Mouse (Mus musculus): ENCODE data around the gene Ntf5. TPM values are rescaled to one million over a fixed set of nuclear protein-coding genes. Genes with fewer than 3 reads are reported as not detected.
A peak's percentile ranks its signal among the peaks of the same experiment; 100 is the strongest.

Gene Ntf5
- polyA plus RNA-seq, 1 experiment from 2014 or later = not detected

DNA sequence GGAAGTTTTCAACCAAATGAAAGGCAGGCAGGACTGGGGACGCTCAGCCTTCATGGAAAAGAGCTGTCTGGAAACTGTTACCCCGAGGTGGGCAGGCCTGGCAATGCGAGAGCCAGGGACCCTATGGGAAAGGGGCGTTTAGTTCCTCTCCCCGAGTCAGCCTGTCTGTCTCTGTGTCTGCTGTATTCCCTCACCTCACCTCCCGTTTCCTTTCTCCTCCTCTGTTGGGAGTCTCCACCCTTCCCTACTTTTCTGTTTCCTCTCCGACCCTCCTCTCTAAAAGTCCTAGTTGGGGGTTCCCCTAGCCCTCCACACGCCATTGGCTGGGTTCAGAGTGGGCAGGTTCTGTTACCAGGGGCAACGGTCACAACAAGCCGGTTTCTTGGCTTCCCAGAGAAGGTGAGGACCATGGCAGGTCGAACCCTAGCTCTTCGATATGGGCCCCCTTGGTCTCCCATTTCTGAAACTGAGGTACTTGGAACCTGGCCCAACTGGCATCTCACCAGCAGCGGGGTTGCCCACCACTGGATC lies 4.5 kb downstream of the Ntf5 start:
- Histone ChIP-seq H3K4me2 (no peak overlapping the region), H3K4me3 (replicated peaks) (no peak overlapping the region), H3K27me3 (replicated peaks) (peaks cover 89% of the 10 kb centered on the region), H3K36me3 (peaks cover 25% of the 10 kb centered on the region), H3K27ac (replicated peaks) (no peak overlapping the region), H3K9ac (replicated peaks) (no peak overlapping the region), H3K9me3 (replicated peaks) (no peaks in the 10 kb centered on the region), H3K4me1 (peaks cover 20% of the 10 kb centered on the region)
- no peak for ATAC-seq (ENCODE audit: low FRiP score)
- 13% methylated on average over 13 of the region's 13 CpGs for WGBS

DNA sequence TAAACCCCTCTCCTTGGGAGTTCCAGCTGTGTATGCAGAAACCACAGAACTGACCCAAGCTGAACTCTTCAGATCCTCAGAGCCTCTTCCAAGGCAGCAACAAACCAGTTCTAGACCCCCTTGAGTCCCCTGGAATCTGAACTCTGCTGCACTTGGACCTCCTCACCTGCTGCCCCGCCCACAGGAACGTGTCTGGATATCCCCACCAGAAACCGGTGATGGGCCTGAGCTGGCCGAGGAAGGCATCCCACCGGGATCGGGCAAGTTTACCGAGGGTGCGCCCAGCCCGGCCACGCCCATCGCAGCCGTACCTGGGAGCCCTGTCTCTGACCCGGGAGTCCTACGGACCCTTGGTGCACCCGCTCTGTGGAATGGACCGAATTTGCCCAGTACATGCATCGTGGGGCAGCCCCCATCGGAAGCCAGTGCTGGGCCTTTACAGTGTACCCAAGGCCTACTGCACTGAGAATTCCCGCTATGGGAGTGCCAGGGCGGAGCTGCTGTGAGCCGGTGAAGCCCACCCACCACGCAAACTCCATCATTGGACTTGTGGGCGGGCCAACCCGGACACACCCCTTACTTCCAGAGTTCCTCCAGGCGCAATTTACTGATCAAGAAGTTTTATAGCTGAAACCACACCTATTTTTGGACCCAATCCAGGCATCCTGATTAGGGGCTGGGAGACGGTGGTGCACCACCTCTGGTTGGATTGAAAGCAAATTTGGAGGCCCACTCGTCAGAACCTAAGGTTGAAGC lies 6.5 kb downstream of the Ntf5 start:
- WGBS = 11% methylated on average over 27 of the region's 27 CpGs
- Histone ChIP-seq H3K27me3 (replicated peaks) (peaks cover 69% of the 10 kb centered on the region), H3K9ac (replicated peaks) (no peak overlapping the region), H3K27ac (replicated peaks) (no peak overlapping the region), H3K36me3 (peaks cover 45% of the 10 kb centered on the region), H3K4me2 (no peak overlapping the region), H3K9me3 (replicated peaks) (no peaks in the 10 kb centered on the region), H3K4me3 (replicated peaks) (no peak overlapping the region), H3K4me1 (peaks cover 6% of the 10 kb centered on the region)
- no peak for ATAC-seq (ENCODE audit: low FRiP score)

DNA sequence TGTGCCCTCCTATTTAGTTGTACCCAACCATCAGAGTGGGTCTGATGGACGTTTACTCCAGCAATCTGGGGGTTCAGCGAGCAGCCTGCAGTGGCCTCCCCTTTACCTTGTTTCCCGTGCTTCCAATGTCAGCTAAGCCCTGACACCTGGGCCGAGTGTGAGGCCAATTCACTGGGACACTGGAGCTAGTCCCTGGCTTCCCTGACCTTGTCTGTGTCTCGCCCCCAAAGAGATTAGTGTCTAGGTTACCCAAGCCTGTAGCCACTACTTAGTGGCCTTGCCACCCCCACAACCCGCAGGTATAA lies 7.1 kb downstream of the Ntf5 start, which contains the start of gene Lhb:
Gene Lhb (plus strand): TSS at position 206 of the 305 bp plus-strand sequence.
- peaks cover 50% of the 10 kb centered on the region for H3K36me3 ChIP-seq

DNA sequence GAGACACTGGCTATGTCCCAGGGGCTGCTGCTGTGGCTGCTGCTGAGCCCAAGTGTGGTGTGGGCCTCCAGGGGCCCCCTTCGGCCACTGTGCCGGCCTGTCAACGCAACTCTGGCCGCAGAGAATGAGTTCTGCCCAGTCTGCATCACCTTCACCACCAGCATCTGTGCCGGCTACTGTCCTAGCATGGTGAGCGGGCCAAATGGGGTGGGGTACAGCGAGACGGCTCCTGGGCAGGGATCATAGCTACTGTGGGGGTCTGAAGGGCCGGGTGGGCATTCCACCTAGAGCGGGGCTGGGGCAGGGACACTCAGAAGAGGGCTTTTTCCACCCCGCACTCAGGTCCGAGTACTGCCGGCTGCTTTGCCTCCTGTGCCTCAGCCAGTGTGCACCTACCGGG lies 7.7 kb downstream of the Ntf5 start:
- H3K4me1 ChIP-seq = no peaks in the 10 kb centered on the region
- peaks cover 54% of the 10 kb centered on the region for H3K36me3 ChIP-seq
- peaks cover 57% of the 10 kb centered on the region for H3K27me3 ChIP-seq (replicated peaks)
- H3K9ac ChIP-seq (replicated peaks) = no peak overlapping the region
- H3K4me3 ChIP-seq (replicated peaks) = no peak overlapping the region
- WGBS = 93% methylated on average over 14 of the region's 14 CpGs
- H3K9me3 ChIP-seq (replicated peaks) = no peaks in the 10 kb centered on the region
- no peak overlapping the region for H3K27ac ChIP-seq (replicated peaks)
- no peak for ATAC-seq (ENCODE audit: low FRiP score)
- H3K4me2 ChIP-seq = no peak overlapping the region

More for the DNA sequence above, 7.1 kb downstream of the Ntf5 start, which contains the start of gene Lhb:
- H3K9me3 ChIP-seq (replicated peaks) = no peaks in the 10 kb centered on the region
- 55% methylated on average over 6 of the region's 6 CpGs for WGBS
- H3K4me2 ChIP-seq = no peak within 1 kb of the TSS
- H3K4me1 ChIP-seq = peaks cover 3% of the 10 kb centered on the region
- no peak within 1 kb of the TSS for H3K27ac ChIP-seq (replicated peaks)
- ATAC-seq (ENCODE audit: low FRiP score) = no peak
- peaks cover 64% of the 10 kb centered on the region for H3K27me3 ChIP-seq (replicated peaks)
- no peak within 1 kb of the TSS for H3K4me3 ChIP-seq (replicated peaks)
- no peak within 1 kb of the TSS for H3K9ac ChIP-seq (replicated peaks)

GRCm38 (mm10) chr7:45426556-45426955 lies 13.1 kb downstream of the Ntf5 start:
- WGBS = 94% methylated on average over 8 of the region's 8 CpGs
- Histone ChIP-seq H3K27me3 (replicated peaks) (peaks cover 4% of the 10 kb centered on the region), H3K36me3 (peaks cover 95% of the 10 kb centered on the region), H3K4me1 (0 out of 2 replicates have a peak, but pooled peaks cover 2% of the 10 kb centered on the region), H3K27ac (replicated peaks) (no peak overlapping the region), H3K9me3 (replicated peaks) (no peaks in the 10 kb centered on the region), H3K4me2 (no peak overlapping the region), H3K9ac (replicated peaks) (no peak overlapping the region), H3K4me3 (replicated peaks) (no peak overlapping the region)
- ATAC-seq (ENCODE audit: low FRiP score) = no peak

GRCm38 (mm10) chr7:45433835-45434202 lies 20.3 kb downstream of the Ntf5 start:
- 0 out of 2 replicates have a peak, but pooled peaks have one; percentile 0 for ATAC-seq (ENCODE audit: low FRiP score)
- peaks cover 29% of the 10 kb centered on the region for H3K36me3 ChIP-seq
- H3K9me3 ChIP-seq (replicated peaks) = no peaks in the 10 kb centered on the region
- H3K27me3 ChIP-seq (replicated peaks) = no peaks in the 10 kb centered on the region
- peak overlapping the region; percentile 98 for H3K4me2 ChIP-seq
- peak overlapping the region; percentile 86 for H3K9ac ChIP-seq (replicated peaks)
- peak overlapping the region; percentile 84 for H3K4me3 ChIP-seq (replicated peaks)
- peak overlapping the region; percentile 89 for H3K27ac ChIP-seq (replicated peaks)
- peaks cover 48% of the 10 kb centered on the region for H3K4me1 ChIP-seq
- WGBS = under 1% methylated on average over 7 of the region's 7 CpGs

- Histone ChIP-seq H3K4me3 (replicated peaks) (peak within 1 kb of the TSS; percentile 84), H3K27me3 (replicated peaks) (no peaks in the 10 kb centered on the region), H3K4me1 (peaks cover 48% of the 10 kb centered on the region), H3K4me2 (peak within 1 kb of the TSS; percentile 98), H3K9ac (replicated peaks) (peak within 1 kb of the TSS; percentile 86), H3K9me3 (replicated peaks) (no peaks in the 10 kb centered on the region), H3K36me3 (peaks cover 24% of the 10 kb centered on the region; the same call in 1 of the 2 replicates), H3K27ac (replicated peaks) (peak within 1 kb of the TSS; percentile 89)
- under 1% methylated on average over 45 of the region's 45 CpGs for WGBS
- ATAC-seq (ENCODE audit: low FRiP score) = peak; percentile 97
Measured at GRCm38 (mm10) chr7:45434203-45435015, 20.9 kb downstream of the Ntf5 start, which contains the start of gene Gys1. Gys1 (plus strand) TSS chr7:45434844.

- 3% methylated on average over 16 of the region's 16 CpGs for WGBS
- H3K36me3 ChIP-seq = 0 out of 2 replicates have a peak, but pooled peaks cover 18% of the 10 kb centered on the region
- ATAC-seq (ENCODE audit: low FRiP score) = peak; percentile 23; the same call in 1 of the 2 replicates
- peak overlapping the region; percentile 80 for H3K27ac ChIP-seq (replicated peaks)
- H3K4me2 ChIP-seq = peak overlapping the region; percentile 98
- no peaks in the 10 kb centered on the region for H3K27me3 ChIP-seq (replicated peaks)
- peaks cover 48% of the 10 kb centered on the region for H3K4me1 ChIP-seq
- H3K9ac ChIP-seq (replicated peaks) = peak overlapping the region; percentile 76
- H3K4me3 ChIP-seq (replicated peaks) = peak overlapping the region; percentile 84
- H3K9me3 ChIP-seq (replicated peaks) = no peaks in the 10 kb centered on the region
Measured at GRCm38 (mm10) chr7:45435038-45435437, 21.5 kb downstream of the Ntf5 start.

DNA sequence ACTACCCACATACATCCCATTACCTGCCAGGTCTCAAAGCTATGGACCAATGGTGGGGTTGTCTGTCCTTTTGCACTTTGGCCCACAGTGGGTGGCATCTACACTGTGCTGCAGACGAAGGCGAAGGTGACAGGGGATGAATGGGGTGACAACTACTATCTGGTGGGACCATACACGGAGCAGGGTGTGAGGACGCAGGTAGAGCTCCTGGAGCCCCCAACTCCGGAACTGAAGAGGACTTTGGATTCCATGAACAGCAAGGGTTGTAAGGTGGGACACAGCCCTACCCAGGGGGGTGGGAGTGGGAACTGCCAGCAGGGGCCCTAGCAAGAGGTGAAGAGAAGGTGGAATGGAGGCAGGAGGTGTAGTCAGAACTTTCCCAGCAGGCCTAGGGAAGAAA lies 22.9 kb downstream of the Ntf5 start:
- ATAC-seq (ENCODE audit: low FRiP score) = no peak
- Histone ChIP-seq H3K27me3 (replicated peaks) (no peaks in the 10 kb centered on the region), H3K4me3 (replicated peaks) (0 out of 2 replicates have a peak overlapping the region, but pooled peaks have one; percentile 1), H3K36me3 (0 out of 2 replicates have a peak, but pooled peaks cover 13% of the 10 kb centered on the region), H3K4me2 (peak overlapping the region; percentile 98), H3K9ac (replicated peaks) (no peak overlapping the region), H3K4me1 (peaks cover 47% of the 10 kb centered on the region), H3K27ac (replicated peaks) (no peak overlapping the region), H3K9me3 (replicated peaks) (no peaks in the 10 kb centered on the region)
- 91% methylated on average over 5 of the region's 5 CpGs for WGBS

DNA sequence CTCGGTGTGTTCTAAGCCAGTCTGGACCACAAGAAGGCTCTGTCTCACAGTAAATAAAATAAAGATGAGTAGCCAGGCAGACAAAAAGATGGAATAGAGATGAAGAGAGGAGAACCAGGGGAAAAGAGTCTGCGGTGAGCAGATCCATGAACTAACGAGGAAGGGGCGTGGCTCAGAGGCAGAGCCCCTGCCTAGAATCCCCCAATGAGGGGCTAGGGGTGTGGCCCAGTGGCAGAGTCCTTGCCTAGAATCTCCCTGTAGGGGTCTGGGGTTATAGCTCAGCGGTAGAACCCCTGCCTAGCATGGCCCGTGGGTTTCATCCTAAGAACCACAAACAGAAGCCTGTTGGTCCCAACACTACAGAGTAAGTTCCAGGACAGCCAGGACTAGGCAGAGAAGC lies 23.6 kb downstream of the Ntf5 start:
- H3K9me3 ChIP-seq (replicated peaks) = no peaks in the 10 kb centered on the region
- 0 out of 2 replicates have a peak, but pooled peaks cover 8% of the 10 kb centered on the region for H3K36me3 ChIP-seq
- no peaks in the 10 kb centered on the region for H3K27me3 ChIP-seq (replicated peaks)
- WGBS = 39% methylated on average over 6 of the region's 6 CpGs
- H3K4me1 ChIP-seq = peaks cover 44% of the 10 kb centered on the region
- no peak overlapping the region for H3K9ac ChIP-seq (replicated peaks)
- no peak overlapping the region for H3K4me3 ChIP-seq (replicated peaks)
- no peak for ATAC-seq (ENCODE audit: low FRiP score)
- H3K4me2 ChIP-seq = no peak overlapping the region
- no peak overlapping the region for H3K27ac ChIP-seq (replicated peaks)

GRCm38 (mm10) chr7:45437521-45438276 lies 24.2 kb downstream of the Ntf5 start, which contains the start of gene Ruvbl2:
Ruvbl2 (minus strand) TSS chr7:45438096.
- peaks cover 43% of the 10 kb centered on the region for H3K4me1 ChIP-seq
- peak within 1 kb of the TSS; percentile 30 for H3K4me2 ChIP-seq
- no peaks in the 10 kb centered on the region for H3K9me3 ChIP-seq (replicated peaks)
- peaks cover 12% of the 10 kb centered on the region for H3K36me3 ChIP-seq
- 21% methylated on average over 19 of the region's 19 CpGs for WGBS
- no peak within 1 kb of the TSS for H3K4me3 ChIP-seq (replicated peaks)
- no peaks in the 10 kb centered on the region for H3K27me3 ChIP-seq (replicated peaks)
- no peak for ATAC-seq (ENCODE audit: low FRiP score)
- no peak within 1 kb of the TSS for H3K9ac ChIP-seq (replicated peaks)
- H3K27ac ChIP-seq (replicated peaks) = no peak within 1 kb of the TSS
